Mouse (Mus musculus): ENCODE data around the gene Plscr4.

- TF ChIP-seq POLR2A (IDR thresholded peaks at IDR 0.05; ENCODE audit: control insufficient read depth in 1 of 2, insufficient read depth in 1 of 2, low read depth in 1 of 2, low read length in 2 of 2, poor library complexity in 1 of 2) = no peak
- no peak for TF ChIP-seq CTCF (IDR thresholded peaks at IDR 0.05 in 2 of 3, conservative IDR thresholded peaks at IDR 0.05 in 1 of 3; ENCODE audit: control insufficient read depth in 1 of 3, insufficient read depth in 1 of 3, low read depth in 2 of 3, low read length in 3 of 3, poor library complexity in 1 of 3, severe bottlenecking in 1 of 3)
- TF ChIP-seq USF2 (IDR thresholded peaks at IDR 0.05; ENCODE audit: borderline replicate concordance in 1 of 2, insufficient read depth in 1 of 2, low read depth in 1 of 2, low read length in 2 of 2) = no peak
- TF ChIP-seq ZMIZ1 (IDR thresholded peaks at IDR 0.05; ENCODE audit: low read depth, low read length) = no peak
- TF ChIP-seq SMC3 (IDR thresholded peaks at IDR 0.05; ENCODE audit: low read depth, low read length) = no peak
- no peak for TF ChIP-seq ZC3H11A (IDR thresholded peaks at IDR 0.05; ENCODE audit: low read depth, low read length)
- no peak for TF ChIP-seq EP300 (IDR thresholded peaks at IDR 0.05; ENCODE audit: low read depth in 1 of 2, low read length in 2 of 2)
- TF ChIP-seq POLR2AphosphoS2 (IDR thresholded peaks at IDR 0.05; ENCODE audit: low read length) = no peak
- TF ChIP-seq JUND (IDR thresholded peaks at IDR 0.05; ENCODE audit: low read depth, low read length) = no peak
Observed at GRCm38 (mm10) chr9:92457261-92458058, at the start of gene Plscr4.
